Mouse (Mus musculus) lung, adult 2 months (tissue): ENCODE measurements around the gene Vmn1r192. TPM values are rescaled to one million over a fixed set of nuclear protein-coding genes. Genes with fewer than 3 reads are reported as not detected.
"Not testable (repeated sequence)": the region's sequence is repeated elsewhere in the genome, so short reads cannot be mapped to it uniquely, and the experiment has no call there.

Experiments used
- DNase-seq: peaks from one replicate; pipeline ENCODE4 v3.0.0; 2022
- H3K4me1 ChIP-seq: fragments of 200-500 bp; 2 replicates; pipeline ENCODE4 v1.6.1; 2011; ENCODE audit warnings: low read length; ENCODE audit not compliant: control insufficient read depth, insufficient read depth
- H3K4me3 ChIP-seq: fragments of 200-500 bp; replicated peaks from 2 replicates; pipeline ENCODE3; 2011; ENCODE audit warnings: low read depth, mild to moderate bottlenecking, control low read depth, low read length; ENCODE audit errors: extremely low read depth
- CTCF ChIP-seq: fragments of 200-500 bp; IDR thresholded peaks from 2 replicates; pipeline ENCODE4 v1.5.1; 2011; ENCODE audit warnings: mild to moderate bottlenecking, low read length, control low read depth; ENCODE audit not compliant: insufficient read depth
- POLR2A ChIP-seq: fragments of 200-500 bp; IDR thresholded peaks from 2 replicates; pipeline ENCODE4 v1.6.1; 2011; ENCODE audit warnings: low read depth, mild to moderate bottlenecking, control low read depth, low read length, borderline replicate concordance; ENCODE audit errors: extremely low read depth
- WGBS: fragments of 180-500 bp; shearing (Covaris S2); methylation state at CpG from one replicate; pipeline ENCODE4 v1.1.7; 2018; 5-methylcytosine and 5-hydroxymethylcytosine counted together
- polyA plus RNA-seq: library from polyadenylated mRNA; depleted of rRNA; stranded (reverse); fragments of >200 nt; gene quantifications from 2 replicates; pipeline ENCODE4 v1.2.3, GENCODE M21; 2012; rRNA removed

Vmn1r192 gene
- polyA plus RNA-seq, result not detected in 2 replicates

- TF ChIP-seq POLR2A (no peak), CTCF (no peak)
- no peak within 1 kb of the TSS for H3K4me3 ChIP-seq
- no peak for DNase-seq
- no peaks in the 10 kb centered on the region for H3K4me1 ChIP-seq
Measured at GRCm38 (mm10) chr13:22191041-22191440, at the start of gene Vmn1r192. Gene Vmn1r192, minus strand, starts transcription at chr13:22191141.

- not testable (repeated sequence) for H3K4me1 ChIP-seq, H3K4me3 ChIP-seq, DNase-seq
- 62% methylated on average over 1 of the region's 1 CpGs for WGBS
Measured at GRCm38 (mm10) chr13:22223060-22223459, 32.1 kb upstream of the Vmn1r192 start, which contains the start of gene Vmn1r193. Gene Vmn1r193, minus strand, starts transcription at chr13:22223160.

GRCm38 (mm10) chr13:22192756-22193155, 1.8 kb upstream of the Vmn1r192 start:
- WGBS, result 77% methylated on average over 3 of the region's 3 CpGs
- not testable (repeated sequence) for H3K4me1 ChIP-seq, DNase-seq, H3K4me3 ChIP-seq

GRCm38 (mm10) chr13:22190385-22190784, 556 bp downstream of the Vmn1r192 start:
- no peak for DNase-seq
- no peak overlapping the region for H3K4me3 ChIP-seq
- TF ChIP-seq POLR2A (no peak), CTCF (no peak)
- no peaks in the 10 kb centered on the region for H3K4me1 ChIP-seq
- WGBS, result 64% methylated on average over 2 of the region's 2 CpGs

- no peak overlapping the region for H3K4me3 ChIP-seq
- TF ChIP-seq CTCF (no peak), POLR2A (no peak)
Measured at GRCm38 (mm10) chr13:22189313-22189712, 1.6 kb downstream of the Vmn1r192 start.

DNA sequence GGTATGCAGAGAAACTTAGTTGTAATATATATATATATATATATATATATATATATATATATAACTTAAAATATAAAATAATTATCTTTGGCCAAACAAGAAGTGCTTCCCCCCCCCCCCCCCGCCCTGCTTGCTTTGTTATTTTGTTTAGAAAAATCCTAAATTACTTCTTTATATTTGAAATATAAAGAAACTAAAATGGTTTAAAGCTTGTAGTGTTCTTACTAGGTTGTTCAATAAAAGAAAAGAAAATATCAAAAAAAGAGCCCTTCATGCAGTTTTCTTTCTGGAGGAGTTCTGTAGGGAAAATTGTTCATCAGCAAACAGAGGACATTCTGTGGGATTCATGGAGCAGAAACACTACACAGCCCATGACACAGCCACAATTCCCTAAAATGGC, 7.1 kb downstream of the Vmn1r192 start, which contains the start of gene Vmn1r191:
TSS of gene Vmn1r191 (minus strand) at position 101 of the 400 bp plus-strand sequence.
- 36% methylated on average over 1 of the region's 1 CpGs for WGBS
- Histone ChIP-seq H3K4me1 (no peaks in the 10 kb centered on the region), H3K4me3 (no peak within 1 kb of the TSS)
- no peak for DNase-seq
- TF ChIP-seq POLR2A, result no peak
- no peak for TF ChIP-seq CTCF

More at GRCm38 (mm10) chr13:22189313-22189712, 1.6 kb downstream of the Vmn1r192 start:
- no peaks in the 10 kb centered on the region for H3K4me1 ChIP-seq
- DNase-seq, result no peak
- 35% methylated on average over 2 of the region's 2 CpGs for WGBS

DNA sequence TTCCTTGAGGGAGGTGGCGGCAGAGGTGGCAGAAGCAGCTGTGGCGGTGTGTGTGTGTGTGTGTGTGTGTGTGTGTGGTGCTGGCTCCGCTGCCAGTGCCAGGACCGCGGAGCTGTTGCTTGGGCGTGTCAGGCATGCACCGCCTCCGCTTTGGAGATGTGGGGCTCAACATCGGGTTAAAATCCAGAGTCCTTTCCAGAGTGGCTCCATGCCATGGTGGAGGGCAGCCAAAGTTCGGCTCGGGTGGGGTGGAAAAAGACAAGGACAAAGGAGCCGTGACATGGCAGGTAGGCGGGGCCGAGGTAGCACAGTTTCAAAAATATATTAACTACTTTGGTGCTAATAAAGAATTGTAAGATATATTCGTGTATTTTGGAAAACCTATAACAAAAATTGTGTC, 22.5 kb downstream of the Vmn1r192 start:
- Histone ChIP-seq H3K4me3 (no peak overlapping the region), H3K4me1 (no peaks in the 10 kb centered on the region)
- WGBS, result 84% methylated on average over 15 of the region's 15 CpGs
- no peak for DNase-seq
- TF ChIP-seq CTCF, result no peak
- TF ChIP-seq POLR2A, result no peak

DNA sequence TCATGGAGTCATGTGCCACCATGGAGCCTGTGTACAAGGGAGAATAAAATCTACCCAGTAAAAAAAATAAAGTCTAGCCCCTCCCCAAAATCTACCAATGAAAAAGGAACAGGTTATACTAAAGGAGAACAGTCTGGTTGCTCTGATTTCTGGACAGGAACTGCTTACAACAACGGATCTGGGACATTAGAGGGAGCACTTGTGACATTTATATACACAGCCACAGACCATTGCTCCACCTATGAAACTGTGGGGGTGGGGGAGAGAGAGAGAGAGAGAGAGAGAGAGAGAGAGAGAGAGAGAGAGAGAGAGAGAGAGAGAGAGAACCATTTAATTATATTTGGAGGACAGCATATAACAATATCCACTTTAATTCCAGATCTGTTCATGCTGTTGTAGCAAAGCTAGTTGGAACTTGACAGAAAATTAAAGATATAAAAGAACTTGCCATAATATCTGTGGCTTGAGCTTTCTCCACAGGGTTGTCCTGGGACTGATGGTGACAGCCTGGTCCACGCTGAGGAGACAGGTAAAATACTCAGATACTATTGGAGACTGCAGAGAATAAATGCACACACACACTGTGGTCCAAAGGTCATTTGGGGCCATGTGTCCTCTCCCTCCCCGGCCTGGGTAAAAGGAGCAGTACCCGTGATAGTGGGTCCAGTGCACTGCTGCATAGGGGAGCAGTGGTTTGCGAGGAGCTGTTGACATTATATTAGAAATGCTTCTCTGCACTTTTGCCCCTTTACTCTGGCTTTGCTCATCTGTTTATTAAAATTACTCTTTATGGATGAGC, 54.2 kb downstream of the Vmn1r192 start:
- not testable (repeated sequence) for H3K4me1 ChIP-seq, H3K4me3 ChIP-seq, DNase-seq
- 54% methylated on average over 5 of the region's 5 CpGs for WGBS

Other genes with a start within 250 kb of the Vmn1r192 start
- 0.53 and 0.60 TPM in 2 replicates for gene Zfp184, start 246.0 kb downstream of the Vmn1r192 start, polyA plus RNA-seq
- not detected in 2 replicates for gene Pom121l2, start 209.9 kb downstream of the Vmn1r192 start, polyA plus RNA-seq
- 0.33 and 0.34 TPM in 2 replicates for gene Prss16, start 181.4 kb downstream of the Vmn1r192 start, polyA plus RNA-seq
- 0.87 and 1.8 TPM in 2 replicates for gene Hist1h2ah, start 155.6 kb downstream of the Vmn1r192 start, polyA plus RNA-seq
- 0.74 and 3.1 TPM in 2 replicates for gene Hist1h2bk, start 155.3 kb downstream of the Vmn1r192 start, polyA plus RNA-seq
- 5.1 and 5.2 TPM in 2 replicates for gene Hist1h4i, start 149.8 kb downstream of the Vmn1r192 start, polyA plus RNA-seq
- 0.54 and 1.1 TPM in 2 replicates for gene Hist1h2ag, start 148.2 kb downstream of the Vmn1r192 start, polyA plus RNA-seq
- 1.8 and 3.5 TPM in 2 replicates for gene Hist1h2bj, start 147.9 kb downstream of the Vmn1r192 start, polyA plus RNA-seq
- not detected in 2 replicates for gene Vmn1r188, start 106.7 kb downstream of the Vmn1r192 start, polyA plus RNA-seq
- not detected in 2 replicates for gene Vmn1r189, start 85.3 kb downstream of the Vmn1r192 start, polyA plus RNA-seq
- gene Vmn1r191, start 7.2 kb downstream of the Vmn1r192 start, polyA plus RNA-seq, result not detected in 2 replicates
- not detected in 2 replicates for gene Vmn1r193, start 32.0 kb upstream of the Vmn1r192 start, polyA plus RNA-seq
- not detected in 2 replicates for gene Vmn1r194, start 53.1 kb upstream of the Vmn1r192 start, polyA plus RNA-seq
- gene Vmn1r195, start 79.4 kb upstream of the Vmn1r192 start, polyA plus RNA-seq, result not detected in 2 replicates
- not detected in 2 replicates for gene Vmn1r196, start 98.8 kb upstream of the Vmn1r192 start, polyA plus RNA-seq
- not detected in 2 replicates for gene Vmn1r197, start 133.4 kb upstream of the Vmn1r192 start, polyA plus RNA-seq
- not detected in 2 replicates for gene Vmn1r198, start 159.2 kb upstream of the Vmn1r192 start, polyA plus RNA-seq
- gene Vmn1r199, start 188.7 kb upstream of the Vmn1r192 start, polyA plus RNA-seq, result not detected in 2 replicates
- not detected in 2 replicates for gene Vmn1r200, start 199.2 kb upstream of the Vmn1r192 start, polyA plus RNA-seq